In genomic region chr12:108318499-108318898, GRCm38 (mm10) we compare ENCODE assay signal across 12 mouse cellular contexts. TPM values are rescaled to one million over a fixed set of nuclear protein-coding genes. Genes with fewer than 3 reads are reported as not detected.
A peak's percentile ranks its signal among the peaks of the same experiment; 100 is the strongest.
DNase-seq lines count a peak whose midpoint lies in the region; ATAC-seq and TF ChIP-seq lines count a peak whose summit lies in the region.
"Had no signal": no experiment of that assay in that cellular context is flagged by ENCODE, and none has a peak within 500 bp of the region (broad histone marks: within the 10 kb centered on the region; RNA-seq: fewer than 3 reads in every experiment).

No protein-coding gene starts in this region.

- H3K27ac ChIP-seq in heart, embryonic 12.5 days (ENCODE audit: poor library complexity, severe bottlenecking): no peak overlapping the region
- no peak overlapping the region for H3K27ac ChIP-seq in embryonic facial prominence, embryonic 15.5 days (replicated peaks)
- no peak overlapping the region for H3K27ac ChIP-seq in limb, embryonic 13.5 days
- H3K27ac ChIP-seq: liver, embryonic 13.5 days had no signal

- H3K4me2 ChIP-seq in heart, embryonic 12.5 days: peak overlapping the region; percentile 53
- peak overlapping the region; percentile 35 for H3K4me2 ChIP-seq in embryonic facial prominence, embryonic 15.5 days (replicated peaks)
- peak overlapping the region; percentile 46 for H3K4me2 ChIP-seq in limb, embryonic 13.5 days (replicated peaks)
- H3K4me2 ChIP-seq: liver, embryonic 13.5 days had no signal

- no peak for DNase-seq in heart, postnatal 36 days
- no peak for DNase-seq in right cerebral cortex, postnatal 4 days
- DNase-seq in liver: no peak
- DNase-seq: kidney, adult 2 months; liver, embryonic 13.5 days; right cerebral cortex, postnatal 14 days; thymus, adult 18-20 months had no signal

- TF ChIP-seq CTCF in E14TG2a.4 (conservative IDR thresholded peaks at IDR 0.05; ENCODE audit: low read length): no peak

- peaks cover 67% of the 10 kb centered on the region for H3K27me3 ChIP-seq in heart, embryonic 12.5 days (replicated peaks)
- H3K27me3 ChIP-seq in E14TG2a.4 (ENCODE audit: insufficient read depth, low read length): peaks cover 84% of the 10 kb centered on the region
- H3K27me3 ChIP-seq in embryonic facial prominence, embryonic 15.5 days: peaks cover 70% of the 10 kb centered on the region
- peaks cover 70% of the 10 kb centered on the region for H3K27me3 ChIP-seq in limb, embryonic 13.5 days

- H3K9ac ChIP-seq in heart, embryonic 12.5 days: 0 out of 2 replicates have a peak overlapping the region, but pooled peaks have one; percentile 1
- no peak overlapping the region for H3K9ac ChIP-seq in embryonic facial prominence, embryonic 15.5 days
- no peak overlapping the region for H3K9ac ChIP-seq in limb, embryonic 13.5 days
- H3K9ac ChIP-seq: liver, embryonic 13.5 days had no signal

- 7% methylated on average over 37 of the region's 37 CpGs for WGBS in heart, embryonic 12.5 days
- WGBS in embryonic facial prominence, embryonic 15.5 days: 9% methylated on average over 37 of the region's 37 CpGs
- WGBS in limb, embryonic 13.5 days: 2% methylated on average over 36 of the region's 37 CpGs

- intact Hi-C loops in heart, postnatal 36 days (cut with DNase I): no loop called here

- H3K36me3 ChIP-seq in heart, embryonic 12.5 days: no peaks in the 10 kb centered on the region
- H3K36me3 ChIP-seq in E14TG2a.4 (ENCODE audit: insufficient read depth, low read length): no peaks in the 10 kb centered on the region
- H3K36me3 ChIP-seq in embryonic facial prominence, embryonic 15.5 days: no peaks in the 10 kb centered on the region
- no peaks in the 10 kb centered on the region for H3K36me3 ChIP-seq in limb, embryonic 13.5 days
- H3K36me3 ChIP-seq: liver, embryonic 13.5 days had no signal

- H3K4me3 ChIP-seq in heart, embryonic 12.5 days: peak overlapping the region; percentile 27
- peak overlapping the region; percentile 67 for H3K4me3 ChIP-seq in E14TG2a.4 (replicated peaks; ENCODE audit: low read length)
- H3K4me3 ChIP-seq in embryonic facial prominence, embryonic 15.5 days (replicated peaks): peak overlapping the region; percentile 23
- H3K4me3 ChIP-seq in limb, embryonic 13.5 days: peak overlapping the region; percentile 27
- H3K4me3 ChIP-seq: liver, embryonic 13.5 days had no signal

- H3K9me3 ChIP-seq in heart, embryonic 12.5 days (replicated peaks): no peaks in the 10 kb centered on the region
- no peaks in the 10 kb centered on the region for H3K9me3 ChIP-seq in E14TG2a.4 (ENCODE audit: low read length)
- no peaks in the 10 kb centered on the region for H3K9me3 ChIP-seq in embryonic facial prominence, embryonic 15.5 days (replicated peaks)
- H3K9me3 ChIP-seq in limb, embryonic 13.5 days: no peaks in the 10 kb centered on the region
- H3K9me3 ChIP-seq: liver, embryonic 13.5 days had no signal

- peaks cover 31% of the 10 kb centered on the region for H3K4me1 ChIP-seq in heart, embryonic 12.5 days (replicated peaks)
- H3K4me1 ChIP-seq in E14TG2a.4 (replicated peaks; ENCODE audit: low read depth, low read length): peaks cover 63% of the 10 kb centered on the region
- peaks cover 14% of the 10 kb centered on the region for H3K4me1 ChIP-seq in embryonic facial prominence, embryonic 15.5 days
- H3K4me1 ChIP-seq in limb, embryonic 13.5 days: peaks cover 13% of the 10 kb centered on the region
- H3K4me1 ChIP-seq: liver, embryonic 13.5 days had no signal

- ATAC-seq in heart, embryonic 12.5 days (ENCODE audit: insufficient number of reproducible peaks, low FRiP score): no peak
- ATAC-seq in embryonic facial prominence, embryonic 15.5 days (ENCODE audit: insufficient number of reproducible peaks, low FRiP score, low TSS enrichment, low read depth): no peak
- ATAC-seq in limb, embryonic 13.5 days (ENCODE audit: low FRiP score, low read depth): 0 out of 2 replicates have a peak, but pooled peaks have one; percentile 26
- no peak for ATAC-seq in megakaryocyte, adult 5-6 weeks (ENCODE audit: poor library complexity, severe bottlenecking)

RNA-seq across cellular contexts. Expression of gene Hhipl1, which starts 12.4 kb away (rescaled TPM):
- 0.82 and 1.2 TPM in 2 replicates for polyA plus RNA-seq in heart, embryonic 12.5 days (2016; fragmentation: Nextera tagmentation; extraction: Ambion mirVana)
- total RNA-seq in heart, postnatal 36 days (2021): 1 to 10 TPM in 1 of 2 experiments, under 1 TPM in 1; 0.94 to 1.6 TPM
- 0.62 and 0.67 TPM in 2 replicates for polyA plus RNA-seq in embryonic facial prominence, embryonic 15.5 days (2015; fragmentation: Nextera tagmentation; extraction: Ambion mirVana)
- polyA plus RNA-seq in limb, embryonic 13.5 days (2015; fragmentation: Nextera tagmentation; extraction: Ambion mirVana): 0.83 and 1.1 TPM in 2 replicates
- not detected in 2 replicates for total RNA-seq in megakaryocyte, adult 5-6 weeks (2015)
- total RNA-seq in megakaryocyte, adult 5-6 weeks (2017): not detected in 2 replicates
- polyA plus RNA-seq: liver, embryonic 13.5 days had no signal

RNA-seq across cellular contexts. Expression of gene Cyp46a1, which starts 15.7 kb away (rescaled TPM):
- polyA plus RNA-seq in heart, embryonic 12.5 days (2016; fragmentation: Nextera tagmentation; extraction: Ambion mirVana): 7.9 and 8.0 TPM in 2 replicates
- under 1 TPM; 0.41 to 0.44 TPM for total RNA-seq in heart, postnatal 36 days (2021)
- polyA plus RNA-seq in embryonic facial prominence, embryonic 15.5 days (2015; fragmentation: Nextera tagmentation; extraction: Ambion mirVana): 9.5 and 10.4 TPM in 2 replicates
- polyA plus RNA-seq in limb, embryonic 13.5 days (2015; fragmentation: Nextera tagmentation; extraction: Ambion mirVana): 7.2 and 8.8 TPM in 2 replicates
- not detected in 2 replicates for total RNA-seq in megakaryocyte, adult 5-6 weeks (2015)
- not detected in 2 replicates for total RNA-seq in megakaryocyte, adult 5-6 weeks (2017)

RNA-seq across cellular contexts. Expression of gene Ccdc85c, which starts 43.3 kb away (rescaled TPM):
- polyA plus RNA-seq in heart, embryonic 12.5 days (2016; fragmentation: Nextera tagmentation; extraction: Ambion mirVana): 5.9 and 6.0 TPM in 2 replicates
- 10 to 100 TPM; 33.6 to 38.9 TPM for total RNA-seq in heart, postnatal 36 days (2021)
- 4.6 and 5.1 TPM in 2 replicates for polyA plus RNA-seq in embryonic facial prominence, embryonic 15.5 days (2015; fragmentation: Nextera tagmentation; extraction: Ambion mirVana)
- 6.6 and 6.9 TPM in 2 replicates for polyA plus RNA-seq in limb, embryonic 13.5 days (2015; fragmentation: Nextera tagmentation; extraction: Ambion mirVana)
- total RNA-seq in megakaryocyte, adult 5-6 weeks (2015): 0.04 and 0.05 TPM in 2 replicates
- total RNA-seq in megakaryocyte, adult 5-6 weeks (2017): 0.11 and 0.37 TPM in 2 replicates

RNA-seq across cellular contexts. Expression of gene Eml1, which starts 52.3 kb away (rescaled TPM):
- 49.5 and 54.6 TPM in 2 replicates for polyA plus RNA-seq in heart, embryonic 12.5 days (2016; fragmentation: Nextera tagmentation; extraction: Ambion mirVana)
- total RNA-seq in heart, postnatal 36 days (2021): 10 to 100 TPM; 74.3 to 87.1 TPM
- polyA plus RNA-seq in embryonic facial prominence, embryonic 15.5 days (2015; fragmentation: Nextera tagmentation; extraction: Ambion mirVana): 58.2 and 64.7 TPM in 2 replicates
- 36.5 and 41.9 TPM in 2 replicates for polyA plus RNA-seq in limb, embryonic 13.5 days (2015; fragmentation: Nextera tagmentation; extraction: Ambion mirVana)
- 0.60 TPM in 1 of 2 replicates, not detected in the other for total RNA-seq in megakaryocyte, adult 5-6 weeks (2015)
- total RNA-seq in megakaryocyte, adult 5-6 weeks (2017): not detected in 2 replicates
